Mouse (Mus musculus): ENCODE results near the gene Nlrp9b. TPM values are rescaled to one million over a fixed set of nuclear protein-coding genes. Genes with fewer than 3 reads are reported as not detected.
"Not testable (repeated sequence)": the region's sequence is repeated elsewhere in the genome, so short reads cannot be mapped to it uniquely, and the experiment has no call there.

Nlrp9b gene
- total RNA-seq, 1 experiment from 2014 or later, result not detected

GRCm38 (mm10) chr7:20064100-20064499 lies 72.8 kb downstream of the Nlrp9b start:
- not testable (repeated sequence) for ATAC-seq (replicated peaks; ENCODE audit: insufficient number of reproducible peaks, low FRiP score, low TSS enrichment, poor library complexity, severe bottlenecking)

DNA sequence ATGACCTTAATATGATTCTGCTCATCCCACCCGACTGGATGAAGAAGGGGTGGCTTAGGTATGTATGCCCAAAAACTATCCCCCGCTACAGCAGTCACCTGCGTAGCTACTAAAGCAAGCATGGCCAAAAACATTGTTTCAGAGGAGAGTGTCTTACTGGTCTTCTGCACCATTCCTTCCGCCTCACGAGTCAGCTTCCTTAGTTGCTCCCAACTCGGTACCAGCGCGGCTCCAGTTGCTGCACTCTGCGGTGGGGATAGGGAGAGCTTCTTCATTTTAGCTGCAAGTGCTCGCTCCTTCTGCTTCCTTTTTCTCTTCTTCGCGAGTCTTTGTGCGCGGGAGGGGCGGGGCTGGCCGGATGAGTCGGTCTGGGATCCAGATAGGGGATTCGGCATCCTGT lies 86.9 kb downstream of the Nlrp9b start:
- not testable (repeated sequence) for ATAC-seq (replicated peaks; ENCODE audit: insufficient number of reproducible peaks, low FRiP score, low TSS enrichment, poor library complexity, severe bottlenecking)

DNA sequence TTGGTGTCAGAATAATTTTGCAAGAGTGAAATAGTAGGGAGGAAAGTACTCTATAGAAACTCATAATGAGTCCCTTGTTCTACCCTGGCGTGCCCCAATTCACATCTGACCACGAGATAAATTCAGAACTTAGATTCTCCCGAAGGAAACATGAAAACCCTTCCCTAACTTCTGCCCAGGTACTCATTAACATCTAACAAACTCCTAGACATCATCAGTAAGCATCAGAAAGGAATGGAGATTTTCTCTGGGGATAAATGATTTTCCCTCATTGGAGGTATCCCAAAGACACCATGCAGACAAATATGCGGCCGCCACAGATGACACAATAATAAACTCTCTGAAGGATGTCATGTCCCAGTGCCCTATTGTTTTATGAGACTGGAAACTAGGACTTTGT lies 108.1 kb downstream of the Nlrp9b start, which contains the start of gene Vmn1r91:
Gene Vmn1r91 (plus strand): TSS at position 301 of the 400 bp plus-strand sequence.
- not testable (repeated sequence) for ATAC-seq (replicated peaks; ENCODE audit: insufficient number of reproducible peaks, low FRiP score, low TSS enrichment, poor library complexity, severe bottlenecking)

- ATAC-seq (replicated peaks; ENCODE audit: insufficient number of reproducible peaks, low FRiP score, low TSS enrichment, poor library complexity, severe bottlenecking), result not testable (repeated sequence)
These were observed 131.2 kb downstream of the Nlrp9b start, which contains the start of gene Gm16442 for GRCm38 (mm10) chr7:20122479-20122878. Gene Gm16442 (minus strand): TSS chr7:20122579.

Other genes with a start within 250 kb of the Nlrp9b start
- gene Nectin2, start 241.0 kb upstream of the Nlrp9b start, total RNA-seq (2017), result not detected in 3 replicates
- not detected in 3 replicates for gene Bcam, start 220.4 kb upstream of the Nlrp9b start, total RNA-seq (2017)
- not detected in 3 replicates for gene Cblc, start 194.7 kb upstream of the Nlrp9b start, total RNA-seq (2017)
- 13.7 to 16.6 TPM (median 13.9 TPM) in 3 replicates for gene Bcl3, start 168.7 kb upstream of the Nlrp9b start, total RNA-seq (2017)
- gene Gm19345, start 139.5 kb upstream of the Nlrp9b start, total RNA-seq (2017), result not detected in 3 replicates
- 0.39 TPM in 1 of 3 replicates, not detected in the others for gene Ceacam16, start 130.2 kb upstream of the Nlrp9b start, total RNA-seq (2017)
- 0.38 to 1.2 TPM (median 0.75 TPM) in 3 replicates for gene Ceacam19, start 103.5 kb upstream of the Nlrp9b start, total RNA-seq (2017)
- gene Pvr, start 70.3 kb upstream of the Nlrp9b start, total RNA-seq (2017), result 8.2 to 13.6 TPM (median 12.2 TPM) in 3 replicates
- 0.75 TPM in 1 of 3 replicates, not detected in the others for gene Igsf23, start 40.7 kb upstream of the Nlrp9b start, total RNA-seq (2017)
- not detected in 3 replicates for gene Ceacam20, start 26.1 kb upstream of the Nlrp9b start, total RNA-seq (2017)
- not detected in 3 replicates for gene Vmn1r91, start 108.2 kb downstream of the Nlrp9b start, total RNA-seq (2017)
- gene Gm16442, start 131.1 kb downstream of the Nlrp9b start, total RNA-seq (2017), result not detected in 3 replicates
- gene Vmn1r93, start 147.6 kb downstream of the Nlrp9b start, total RNA-seq (2017), result not detected in 3 replicates
- not detected in 3 replicates for gene Vmn1r94, start 176.9 kb downstream of the Nlrp9b start, total RNA-seq (2017)
- not detected in 3 replicates for gene Vmn1r95, start 202.2 kb downstream of the Nlrp9b start, total RNA-seq (2017)
- not detected in 3 replicates for gene Gm6164, start 214.1 kb downstream of the Nlrp9b start, total RNA-seq (2017)
- gene Gm4498, start 242.4 kb downstream of the Nlrp9b start, total RNA-seq (2017), result not detected in 3 replicates

All from monocyte, adult 5-6 weeks (primary cell).